Mouse (Mus musculus) neural tube, embryonic 10.5 days (tissue): ENCODE measurements at regions not wholly inside any gene's neighbourhood (a gene's known extent, or its start where the extent isn't known, plus 50 kb on each side); places are given as distances from the start of the nearest gene placed in this dataset.
"Not testable (repeated sequence)": the region's sequence is repeated elsewhere in the genome, so short reads cannot be mapped to it uniquely, and the experiment has no call there.

ENCODE experiments used
- DNase-seq: peaks from one replicate; pipeline ENCODE4 v3.0.0-alpha.2; 2017; ENCODE audit warnings: low spot score; ENCODE audit errors: extremely low spot score

GRCm38 (mm10) chr5:52015786-52016185 is 174.5 kb downstream of the Dhx15 start:
- DNase-seq, result no peak

DNA sequence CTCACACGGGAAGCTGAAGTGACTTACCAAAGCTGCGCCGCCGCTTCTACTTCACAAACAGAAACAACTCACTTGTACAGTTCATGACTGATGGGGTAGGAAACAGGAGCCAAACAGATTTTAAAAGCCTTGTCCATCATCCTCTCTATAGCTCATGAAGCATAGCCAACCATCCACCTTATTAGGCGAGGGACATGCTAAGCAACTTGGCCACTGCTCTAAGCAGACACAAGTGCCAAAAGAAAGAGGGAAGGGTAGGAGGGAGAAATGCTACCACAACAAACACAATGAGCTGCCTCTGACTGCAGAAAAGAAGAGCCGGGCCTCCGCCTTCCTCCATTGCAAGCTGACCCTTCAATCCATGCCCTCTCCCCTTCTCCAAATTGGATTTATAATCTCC is 179.9 kb downstream of the Dhx15 start:
- DNase-seq, result no peak

DNA sequence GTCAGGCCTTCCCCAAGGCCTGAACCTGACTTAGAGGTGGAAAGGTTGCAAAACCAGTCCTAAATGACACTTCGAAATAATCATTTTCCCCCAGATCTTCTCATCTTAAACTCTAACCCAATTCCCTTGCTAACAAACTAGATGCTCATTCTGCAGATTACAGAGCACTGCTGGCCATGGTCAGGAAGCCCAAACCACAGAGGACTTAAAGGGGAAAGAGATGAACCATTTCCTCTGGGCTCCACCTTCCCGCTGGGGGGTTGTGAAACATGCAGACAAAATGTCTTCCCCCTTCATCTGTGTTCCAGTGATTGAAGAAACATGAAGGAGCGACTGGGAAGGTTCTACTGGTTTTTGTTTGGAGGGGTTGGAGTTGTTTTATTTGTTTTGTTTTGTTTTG is 181.4 kb downstream of the Dhx15 start:
- no peak for DNase-seq

GRCm38 (mm10) chr5:52006843-52007242 is 183.5 kb downstream of the Dhx15 start:
- DNase-seq, result no peak

DNA sequence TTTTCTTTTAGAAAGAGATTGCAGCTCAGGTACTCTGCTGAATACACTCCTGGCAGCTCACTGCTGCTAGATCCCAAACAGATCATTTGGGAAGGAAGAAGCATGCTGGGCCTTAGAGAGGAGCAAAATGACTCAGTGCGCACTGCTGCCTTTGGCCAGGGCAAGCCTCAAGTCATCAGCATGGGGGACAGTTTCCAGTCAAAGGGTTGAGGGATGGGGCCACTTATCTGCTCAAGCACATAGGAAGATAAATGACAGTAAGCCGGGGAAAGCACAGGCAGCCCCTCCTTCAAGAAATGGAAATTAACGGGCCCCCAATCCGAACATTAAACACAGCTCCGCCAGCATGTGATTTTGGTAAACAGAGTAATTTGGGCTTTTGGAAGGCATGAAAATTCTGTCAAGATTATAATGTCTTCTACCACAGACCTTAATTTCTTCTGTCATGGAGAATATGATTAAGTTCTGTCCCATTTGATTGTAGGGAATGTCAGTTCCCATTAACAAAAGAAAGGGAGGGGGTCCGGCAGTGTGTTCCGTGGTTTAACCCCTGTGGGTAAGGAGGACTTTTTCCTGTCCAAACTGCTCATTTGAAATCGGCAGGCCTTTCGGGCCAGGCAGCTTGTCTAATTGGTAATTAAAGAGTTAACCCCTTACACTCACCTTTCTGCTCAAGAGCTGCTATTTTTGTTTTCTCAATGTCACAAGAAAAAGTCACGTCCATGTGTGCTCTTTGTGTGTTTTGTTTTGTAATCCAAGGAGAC is 199.3 kb downstream of the Dhx15 start:
- no peak for DNase-seq

- DNase-seq, result no peak
Measured at GRCm38 (mm10) chr5:51989396-51989795, 200.9 kb downstream of the Dhx15 start.

GRCm38 (mm10) chr5:51988913-51989312 is 201.4 kb downstream of the Dhx15 start:
- no peak for DNase-seq

GRCm38 (mm10) chr5:51984966-51985365 is 205.3 kb downstream of the Dhx15 start:
- no peak for DNase-seq

- peak; percentile 1 for DNase-seq
Measured at GRCm38 (mm10) chr5:51982780-51983179, 207.5 kb downstream of the Dhx15 start.

GRCm38 (mm10) chr5:51980901-51981300 is 209.4 kb downstream of the Dhx15 start:
- DNase-seq, result peak; percentile 3

DNA sequence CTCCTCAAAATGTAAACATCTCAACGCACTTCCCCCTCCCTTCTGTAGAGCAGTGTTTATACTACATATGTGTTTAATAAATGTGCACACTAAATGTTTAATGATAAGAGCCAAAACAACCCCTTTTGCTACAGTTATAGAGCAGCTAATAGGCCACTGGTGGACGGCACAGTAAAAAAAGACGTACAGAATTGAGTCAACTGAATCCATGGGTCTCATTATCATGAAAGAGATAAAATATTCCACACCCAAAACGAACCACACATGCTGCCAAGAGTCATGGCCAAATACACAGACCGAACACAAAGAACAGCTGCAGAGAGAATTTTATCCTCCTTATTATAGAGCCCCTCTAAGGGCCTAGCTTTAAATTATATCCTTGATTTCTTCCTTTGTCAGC is 237.8 kb downstream of the Dhx15 start:
- DNase-seq, result no peak

- DNase-seq, result no peak
Measured at GRCm38 (mm10) chr5:51949996-51950395, 240.3 kb downstream of the Dhx15 start.

GRCm38 (mm10) chr5:51946062-51946461 is 244.3 kb downstream of the Dhx15 start:
- no peak for DNase-seq

GRCm38 (mm10) chr5:51941925-51942291 is 248.4 kb downstream of the Dhx15 start:
- DNase-seq, result not testable (repeated sequence)

- DNase-seq, result no peak
Measured at GRCm38 (mm10) chr5:51941255-51941924, 248.9 kb downstream of the Dhx15 start.

GRCm38 (mm10) chr5:51938845-51939244 is 251.5 kb downstream of the Dhx15 start:
- no peak for DNase-seq

DNA sequence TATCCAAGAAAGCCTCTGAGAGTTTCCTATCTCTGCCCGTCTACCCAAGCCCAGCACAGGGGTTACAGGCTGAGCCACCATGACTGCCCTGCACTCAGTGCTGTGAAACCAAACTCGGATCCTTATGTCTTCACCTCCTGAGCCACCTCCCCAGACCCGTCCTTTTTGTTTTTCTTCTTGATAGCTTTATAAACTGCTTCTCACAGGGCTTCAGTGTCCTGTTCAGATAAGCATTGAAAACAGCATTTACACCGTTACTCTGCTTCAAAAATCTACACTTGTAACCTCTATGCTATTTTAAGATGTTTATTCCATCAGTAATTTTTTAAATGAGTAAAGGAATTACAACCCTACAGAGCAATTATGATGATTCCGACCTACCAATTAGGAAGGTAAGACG is 253.0 kb downstream of the Dhx15 start:
- no peak for DNase-seq

GRCm38 (mm10) chr5:51935391-51936354 is 254.6 kb downstream of the Dhx15 start:
- no peak for DNase-seq

DNA sequence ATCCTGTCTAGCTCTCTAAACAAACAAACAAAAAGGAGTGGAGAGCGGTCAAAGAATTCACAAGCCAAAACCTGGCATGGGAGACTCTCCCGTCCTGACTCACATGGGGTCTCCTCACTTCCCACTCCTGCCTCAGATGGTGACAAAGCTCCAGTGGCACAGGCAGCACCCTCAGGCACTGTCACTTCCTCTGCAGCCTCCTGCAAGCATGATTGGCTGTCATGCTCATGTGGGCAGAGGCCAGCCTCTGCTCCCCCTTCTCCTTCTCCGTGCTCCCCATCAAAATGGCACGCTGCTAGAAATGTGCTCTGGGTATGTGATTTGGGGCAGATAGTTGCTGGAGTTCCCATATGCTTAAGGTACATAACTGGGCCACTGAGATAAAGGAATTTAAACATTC is 255.4 kb downstream of the Dhx15 start:
- DNase-seq, result no peak

- DNase-seq, result no peak
Measured at GRCm38 (mm10) chr5:51933331-51933730, 257.0 kb downstream of the Dhx15 start.

DNA sequence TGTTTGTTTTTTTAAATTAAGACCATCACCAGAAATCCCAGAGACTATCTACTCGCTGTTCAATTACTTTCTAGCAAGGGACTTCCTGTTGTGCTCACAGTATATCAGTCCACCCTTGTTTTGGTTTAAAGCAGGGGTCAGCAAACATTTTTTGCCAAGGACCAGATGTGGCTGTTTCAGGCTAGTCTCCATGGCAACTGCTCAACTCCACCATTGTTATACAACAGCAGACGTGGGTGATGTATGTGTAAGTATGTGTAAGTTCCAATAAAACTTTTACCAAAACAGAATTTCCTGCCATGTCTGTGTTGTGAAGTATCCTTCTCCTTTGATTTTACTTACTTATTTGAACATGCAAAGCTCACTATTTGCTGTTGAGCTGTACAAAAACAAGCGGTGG is 259.9 kb downstream of the Dhx15 start:
- DNase-seq, result no peak

- DNase-seq, result no peak
Measured at GRCm38 (mm10) chr5:51928801-51929200, 261.5 kb downstream of the Dhx15 start.
